Mouse (Mus musculus) forebrain, embryonic 15.5 days (tissue): ENCODE measurements around the gene Ttc7. TPM values are rescaled to one million over a fixed set of nuclear protein-coding genes. Genes with fewer than 3 reads are reported as not detected.
"Not testable (repeated sequence)": the region's sequence is repeated elsewhere in the genome, so short reads cannot be mapped to it uniquely, and the experiment has no call there.

Experiments
- ATAC-seq: fragments of 200-750 bp; cut with Nextera tagmentation; replicated peaks from 2 replicates; pipeline ENCODE4 v1.8.0; 2017; ENCODE audit warnings: mild to moderate bottlenecking, moderate TSS enrichment, moderate library complexity
- H3K27ac ChIP-seq: fragments of 300-500 bp; sonication (generic); replicated peaks from 2 replicates; pipeline ENCODE4 v1.5.1; 2015; ENCODE audit warnings: mild to moderate bottlenecking, inconsistent platforms
- H3K27me3 ChIP-seq: fragments of 300-500 bp; sonication (generic); 2 replicates; pipeline ENCODE4 v1.6.1; 2015; ENCODE audit warnings: inconsistent platforms
- H3K36me3 ChIP-seq: fragments of 300-500 bp; sonication (generic); 2 replicates; pipeline ENCODE4 v1.6.1; 2015; ENCODE audit warnings: mild to moderate bottlenecking, inconsistent platforms
- H3K4me1 ChIP-seq: fragments of 300-500 bp; sonication (generic); 2 replicates; pipeline ENCODE4 v1.6.1; 2015; ENCODE audit warnings: inconsistent platforms
- H3K4me2 ChIP-seq: fragments of 300-500 bp; sonication (generic); replicated peaks from 2 replicates; pipeline ENCODE4 v1.6.1; 2015; ENCODE audit warnings: mild to moderate bottlenecking, inconsistent platforms
- H3K4me3 ChIP-seq: fragments of 300-500 bp; sonication (generic); 2 replicates; pipeline ENCODE4 v1.5.1; 2015; ENCODE audit warnings: mild to moderate bottlenecking, inconsistent platforms
- H3K9ac ChIP-seq: fragments of 300-500 bp; sonication (generic); replicated peaks from 2 replicates; pipeline ENCODE4 v1.6.1; 2015; ENCODE audit warnings: mild to moderate bottlenecking, inconsistent platforms
- H3K9me3 ChIP-seq: fragments of 300-500 bp; sonication (generic); 2 replicates; pipeline ENCODE4 v1.6.1; 2016; ENCODE audit warnings: inconsistent platforms
- WGBS: fragments of 180-500 bp; shearing (Covaris S2); methylation state at CpG from one replicate; pipeline ENCODE4 v1.1.7; 2015; ENCODE audit warnings: mixed read lengths; 5-methylcytosine and 5-hydroxymethylcytosine counted together
- polyA plus RNA-seq: library from polyadenylated mRNA; unstranded; fragments of >200 nt; fragmentation: Nextera tagmentation; extraction: Ambion mirVana; gene quantifications from 2 replicates; pipeline ENCODE4 v1.2.1, GENCODE M21; 2015

Ttc7 gene
- polyA plus RNA-seq, 1 experiment from 2014 or later: 4.8 TPM

DNA sequence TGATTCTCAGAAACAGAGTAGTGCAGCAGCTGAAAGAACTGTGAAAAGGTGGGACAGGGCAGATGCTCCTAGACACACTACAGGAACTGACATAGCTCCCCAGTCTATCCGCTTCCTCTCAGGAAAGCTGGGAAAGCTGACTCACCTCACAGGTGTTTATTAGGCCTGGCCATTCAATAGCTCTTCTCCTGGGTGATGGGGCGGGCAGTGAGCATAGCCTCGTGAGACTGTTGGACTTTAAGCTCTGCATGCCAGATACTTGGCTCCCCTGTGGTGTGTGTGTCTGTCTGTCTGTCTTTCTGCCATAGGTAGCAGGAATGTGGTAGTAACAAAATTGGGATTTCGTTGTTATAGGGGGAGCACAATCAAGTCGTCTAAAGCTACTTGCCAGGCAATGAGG lies 6.7 kb downstream of the Ttc7 start:
- H3K27ac ChIP-seq: no peak overlapping the region
- peaks cover 8% of the 10 kb centered on the region for H3K27me3 ChIP-seq
- no peak for ATAC-seq
- H3K4me1 ChIP-seq: peaks cover 3% of the 10 kb centered on the region
- WGBS: 71% methylated on average over 5 of the region's 5 CpGs
- H3K9me3 ChIP-seq: no peaks in the 10 kb centered on the region
- H3K9ac ChIP-seq: no peak overlapping the region
- no peak overlapping the region for H3K4me3 ChIP-seq
- no peaks in the 10 kb centered on the region for H3K36me3 ChIP-seq
- H3K4me2 ChIP-seq: no peak overlapping the region

DNA sequence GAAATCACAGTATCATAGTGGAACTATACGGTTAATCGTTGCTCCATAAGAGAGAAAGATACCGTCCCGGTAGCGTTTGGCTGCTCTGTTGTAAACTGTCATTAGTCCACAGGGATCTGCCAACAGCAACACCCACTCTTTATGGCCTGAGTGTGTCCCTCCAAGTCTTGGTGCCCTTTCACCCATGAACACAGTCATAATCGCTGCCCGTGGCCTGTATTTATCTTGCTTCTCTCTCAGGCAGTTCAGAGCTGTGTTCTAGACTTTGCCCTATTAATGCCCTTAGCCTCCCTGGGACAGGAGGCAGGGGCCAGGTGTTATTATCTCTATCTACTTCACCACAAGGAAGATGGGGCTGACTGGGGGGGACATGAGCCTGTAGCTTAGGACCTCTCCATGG lies 8.4 kb downstream of the Ttc7 start:
- Histone ChIP-seq H3K36me3 (no peaks in the 10 kb centered on the region), H3K4me1 (peaks cover 3% of the 10 kb centered on the region), H3K27ac (no peak overlapping the region), H3K4me3 (no peak overlapping the region), H3K9me3 (no peaks in the 10 kb centered on the region), H3K9ac (no peak overlapping the region), H3K4me2 (no peak overlapping the region), H3K27me3 (no peaks in the 10 kb centered on the region)
- no peak for ATAC-seq
- WGBS: 95% methylated on average over 7 of the region's 7 CpGs

DNA sequence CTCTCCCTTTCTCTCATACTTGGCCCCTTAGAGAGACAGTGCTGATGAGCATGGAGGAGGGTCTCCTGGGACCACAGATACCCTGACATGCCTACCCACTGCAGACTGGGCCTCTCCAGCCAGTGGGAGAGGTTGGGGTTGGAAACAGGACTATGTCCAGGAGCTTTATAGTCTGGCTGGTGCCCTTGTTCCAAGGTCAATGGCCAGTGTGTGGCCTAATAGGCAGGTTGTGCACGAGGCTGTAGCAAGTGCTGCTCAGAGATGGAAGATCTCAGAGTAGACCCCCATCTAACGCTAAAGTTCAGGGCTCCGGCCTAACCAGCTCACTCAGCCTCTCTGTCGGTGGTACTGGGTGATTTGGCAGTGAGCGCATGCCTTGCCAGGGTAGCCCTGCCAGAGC lies 9.1 kb downstream of the Ttc7 start:
- WGBS: 91% methylated on average over 5 of the region's 5 CpGs
- ATAC-seq: no peak
- H3K36me3 ChIP-seq: no peaks in the 10 kb centered on the region
- H3K4me1 ChIP-seq: peaks cover 3% of the 10 kb centered on the region
- no peaks in the 10 kb centered on the region for H3K27me3 ChIP-seq
- no peak overlapping the region for H3K9ac ChIP-seq
- H3K4me3 ChIP-seq: no peak overlapping the region
- H3K4me2 ChIP-seq: no peak overlapping the region
- no peak overlapping the region for H3K27ac ChIP-seq
- no peaks in the 10 kb centered on the region for H3K9me3 ChIP-seq

DNA sequence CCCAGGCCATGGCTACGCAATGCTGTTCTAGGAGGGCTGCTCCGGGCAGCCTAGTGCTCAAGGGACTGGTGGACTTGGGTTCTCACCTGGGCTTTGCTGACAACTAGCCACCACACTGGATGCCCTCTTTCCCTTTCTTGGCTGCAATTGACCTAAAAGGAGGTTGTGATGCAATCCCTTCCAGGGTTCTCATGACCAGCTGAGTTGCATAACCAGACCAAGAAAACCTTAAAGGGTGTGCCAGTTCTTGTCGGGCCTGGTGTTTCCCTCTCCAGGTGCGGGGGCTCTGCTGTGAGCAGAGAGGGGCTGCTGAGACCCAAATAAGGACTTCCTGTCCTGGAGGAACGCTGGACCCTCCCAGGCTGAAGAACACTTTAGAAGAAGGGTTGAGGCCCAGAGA lies 10.4 kb downstream of the Ttc7 start:
- Histone ChIP-seq H3K9ac (no peak overlapping the region), H3K27me3 (no peaks in the 10 kb centered on the region), H3K36me3 (no peaks in the 10 kb centered on the region), H3K4me1 (peaks cover under 1% of the 10 kb centered on the region), H3K27ac (no peak overlapping the region), H3K4me2 (no peak overlapping the region), H3K9me3 (no peaks in the 10 kb centered on the region), H3K4me3 (no peak overlapping the region)
- ATAC-seq: no peak
- WGBS: 92% methylated on average over 5 of the region's 5 CpGs

DNA sequence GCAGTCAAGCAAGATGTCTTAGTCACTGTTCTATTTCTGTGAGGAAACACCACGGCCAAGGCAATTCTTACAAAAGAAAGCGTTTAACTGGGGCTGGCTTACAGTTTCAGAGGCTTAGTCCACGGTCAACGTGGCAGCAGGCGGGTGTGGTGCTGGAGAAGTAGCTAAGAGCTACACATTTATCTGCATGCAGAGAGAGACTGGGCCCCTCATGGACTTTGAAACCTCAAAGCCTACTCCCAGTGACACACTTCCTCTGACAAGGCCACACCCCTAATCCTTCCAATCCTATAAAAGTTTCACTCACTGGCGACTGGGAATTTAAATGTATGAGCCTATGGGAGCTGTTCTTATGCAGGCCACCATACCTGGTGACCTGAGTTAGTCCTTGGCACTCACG lies 13.1 kb downstream of the Ttc7 start:
- Histone ChIP-seq H3K4me3 (no peak overlapping the region), H3K4me2 (no peak overlapping the region), H3K27ac (no peak overlapping the region), H3K36me3 (no peaks in the 10 kb centered on the region), H3K9ac (no peak overlapping the region), H3K27me3 (no peaks in the 10 kb centered on the region), H3K9me3 (no peaks in the 10 kb centered on the region), H3K4me1 (no peaks in the 10 kb centered on the region)
- WGBS: 83% methylated on average over 7 of the region's 7 CpGs
- no peak for ATAC-seq

DNA sequence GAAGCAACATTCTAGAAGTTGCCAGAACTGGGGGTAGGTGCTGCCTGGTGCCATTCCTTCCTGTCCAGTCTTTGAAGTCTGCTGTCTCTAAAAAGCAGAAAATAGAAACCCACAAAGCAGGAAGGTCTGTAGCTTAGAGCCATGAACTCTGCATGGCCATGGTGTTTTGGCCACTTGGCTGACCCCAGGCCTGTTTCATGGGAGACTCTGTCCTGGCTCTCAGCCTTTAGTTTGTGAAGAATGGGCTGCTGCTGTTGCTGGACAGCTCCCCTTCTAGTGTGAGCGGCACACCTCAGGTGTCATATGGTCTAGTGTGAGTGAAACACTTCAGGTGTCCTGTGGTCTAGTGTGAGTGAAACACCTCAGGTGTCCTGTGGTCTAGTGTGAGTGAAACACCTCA lies 14.0 kb downstream of the Ttc7 start:
- WGBS: 88% methylated on average over 1 of the region's 1 CpGs
- H3K4me1 ChIP-seq, H3K9ac ChIP-seq, H3K4me3 ChIP-seq, ATAC-seq, H3K9me3 ChIP-seq, H3K27ac ChIP-seq, H3K27me3 ChIP-seq, H3K4me2 ChIP-seq, H3K36me3 ChIP-seq: not testable (repeated sequence)

DNA sequence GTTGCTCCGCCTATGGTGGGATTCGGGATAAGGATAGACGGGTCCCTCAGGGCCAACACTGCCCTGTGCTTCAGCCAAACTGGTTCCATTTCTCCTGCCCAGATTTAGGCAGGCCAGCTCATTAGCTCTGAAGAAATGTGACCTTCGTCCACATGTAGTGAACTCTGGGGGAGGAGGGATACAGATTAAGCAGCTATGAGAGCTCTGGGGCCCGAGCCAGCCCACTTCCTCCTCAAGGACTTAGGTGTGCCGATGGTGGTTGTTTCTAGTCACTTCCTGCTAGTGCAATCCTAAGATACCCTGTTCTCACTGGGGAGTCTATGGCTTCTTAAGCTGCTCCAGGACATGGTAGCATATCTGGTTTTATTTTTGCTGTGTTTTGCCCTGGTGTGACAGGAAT lies 16.3 kb downstream of the Ttc7 start:
- no peak for ATAC-seq

DNA sequence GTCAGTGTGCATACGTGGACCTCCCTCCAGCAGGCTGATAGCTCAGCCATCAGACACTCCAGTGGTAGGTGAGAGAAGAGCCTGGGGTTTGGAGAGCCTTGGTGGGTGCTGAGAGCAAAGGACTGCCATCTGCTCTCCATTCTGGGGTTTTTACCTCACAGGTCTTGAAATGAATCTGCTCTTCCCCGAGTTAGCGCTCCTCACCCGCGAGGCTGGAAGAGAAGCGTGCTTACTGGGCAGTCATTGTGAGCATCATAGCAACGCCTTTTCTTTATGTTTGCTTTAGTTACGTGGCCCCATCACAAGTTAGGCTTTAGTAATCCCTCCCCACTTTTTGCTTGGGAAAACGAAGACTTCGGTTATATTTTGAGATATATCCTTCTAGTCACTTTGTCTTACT lies 17.7 kb downstream of the Ttc7 start:
- no peak overlapping the region for H3K4me2 ChIP-seq
- H3K36me3 ChIP-seq: no peaks in the 10 kb centered on the region
- WGBS: 85% methylated on average over 10 of the region's 10 CpGs
- ATAC-seq: no peak
- H3K9ac ChIP-seq: no peak overlapping the region
- H3K4me3 ChIP-seq: no peak overlapping the region
- H3K27me3 ChIP-seq: no peaks in the 10 kb centered on the region
- no peaks in the 10 kb centered on the region for H3K4me1 ChIP-seq
- no peak overlapping the region for H3K27ac ChIP-seq
- H3K9me3 ChIP-seq: no peaks in the 10 kb centered on the region

More for the DNA sequence above, 16.3 kb downstream of the Ttc7 start:
- Histone ChIP-seq H3K9me3 (no peaks in the 10 kb centered on the region), H3K27ac (no peak overlapping the region), H3K4me2 (no peak overlapping the region), H3K27me3 (no peaks in the 10 kb centered on the region), H3K36me3 (no peaks in the 10 kb centered on the region), H3K4me3 (no peak overlapping the region), H3K4me1 (no peaks in the 10 kb centered on the region), H3K9ac (no peak overlapping the region)
- WGBS: 77% methylated on average over 6 of the region's 6 CpGs

DNA sequence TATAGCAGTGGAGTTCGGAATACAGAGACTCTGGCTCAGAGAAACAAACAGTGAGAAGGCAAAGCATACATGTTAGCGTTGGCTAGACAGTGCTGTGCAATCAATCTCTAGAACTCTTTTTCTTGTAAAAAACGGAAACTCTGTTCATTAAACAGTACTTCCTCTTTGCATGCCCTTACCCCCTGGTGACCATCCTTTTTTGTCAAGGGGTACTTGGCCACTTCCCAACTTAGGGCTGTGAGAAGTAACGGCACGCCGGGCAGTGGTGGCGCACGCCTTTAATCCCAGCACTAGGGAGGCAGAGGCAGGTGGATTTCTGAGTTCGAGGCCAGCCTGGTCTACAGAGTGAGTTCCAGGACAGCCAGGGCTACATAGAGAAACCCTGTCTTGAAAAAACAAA lies 18.9 kb downstream of the Ttc7 start:
- WGBS: 82% methylated on average over 9 of the region's 9 CpGs
- H3K9ac ChIP-seq, H3K27ac ChIP-seq, H3K4me2 ChIP-seq, H3K4me1 ChIP-seq, H3K9me3 ChIP-seq, H3K4me3 ChIP-seq, H3K36me3 ChIP-seq, H3K27me3 ChIP-seq, ATAC-seq: not testable (repeated sequence)

DNA sequence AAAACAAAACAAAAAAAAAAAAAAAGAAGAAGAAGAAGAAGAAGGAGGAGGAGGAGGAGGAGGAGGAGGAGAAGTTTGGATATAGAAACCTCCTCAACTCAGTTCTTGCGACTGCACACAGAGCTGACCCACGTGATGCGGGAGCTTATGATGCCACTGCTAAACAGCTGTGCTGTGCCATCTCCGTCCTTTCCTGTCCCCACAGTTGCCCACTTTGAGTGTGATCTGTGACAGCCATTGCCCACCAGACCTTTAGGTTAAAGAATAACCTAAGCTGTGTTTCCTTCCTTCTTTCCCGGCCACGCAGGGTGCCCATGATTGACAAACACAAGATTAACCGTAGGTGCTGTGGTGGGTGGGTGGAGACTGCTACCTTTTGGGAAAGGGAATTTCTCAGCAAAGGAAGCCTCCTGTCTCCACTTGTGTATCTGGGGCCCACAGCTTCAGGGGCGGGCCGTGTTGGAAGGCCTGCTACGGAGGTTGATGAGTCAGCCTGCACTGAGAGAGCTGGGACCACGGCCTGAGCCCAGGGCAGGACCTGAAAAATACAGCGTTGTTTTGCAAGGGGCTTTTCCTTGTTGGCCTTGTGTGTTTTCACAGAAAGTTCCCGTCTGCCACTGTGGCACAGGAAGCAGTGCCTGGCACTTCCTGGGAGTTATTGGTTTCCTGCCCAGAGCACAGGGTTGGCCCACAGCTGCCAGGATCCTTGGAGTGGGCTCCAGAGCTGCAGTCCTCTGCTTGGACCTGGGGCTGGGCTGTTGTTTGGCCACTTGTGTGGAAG lies 19.5 kb downstream of the Ttc7 start:
- Histone ChIP-seq H3K9ac (no peak overlapping the region), H3K36me3 (no peaks in the 10 kb centered on the region), H3K27ac (no peak overlapping the region), H3K27me3 (no peaks in the 10 kb centered on the region), H3K4me1 (no peaks in the 10 kb centered on the region), H3K4me2 (no peak overlapping the region), H3K4me3 (no peak overlapping the region), H3K9me3 (no peaks in the 10 kb centered on the region)
- no peak for ATAC-seq
- 85% methylated on average over 13 of the region's 13 CpGs for WGBS

DNA sequence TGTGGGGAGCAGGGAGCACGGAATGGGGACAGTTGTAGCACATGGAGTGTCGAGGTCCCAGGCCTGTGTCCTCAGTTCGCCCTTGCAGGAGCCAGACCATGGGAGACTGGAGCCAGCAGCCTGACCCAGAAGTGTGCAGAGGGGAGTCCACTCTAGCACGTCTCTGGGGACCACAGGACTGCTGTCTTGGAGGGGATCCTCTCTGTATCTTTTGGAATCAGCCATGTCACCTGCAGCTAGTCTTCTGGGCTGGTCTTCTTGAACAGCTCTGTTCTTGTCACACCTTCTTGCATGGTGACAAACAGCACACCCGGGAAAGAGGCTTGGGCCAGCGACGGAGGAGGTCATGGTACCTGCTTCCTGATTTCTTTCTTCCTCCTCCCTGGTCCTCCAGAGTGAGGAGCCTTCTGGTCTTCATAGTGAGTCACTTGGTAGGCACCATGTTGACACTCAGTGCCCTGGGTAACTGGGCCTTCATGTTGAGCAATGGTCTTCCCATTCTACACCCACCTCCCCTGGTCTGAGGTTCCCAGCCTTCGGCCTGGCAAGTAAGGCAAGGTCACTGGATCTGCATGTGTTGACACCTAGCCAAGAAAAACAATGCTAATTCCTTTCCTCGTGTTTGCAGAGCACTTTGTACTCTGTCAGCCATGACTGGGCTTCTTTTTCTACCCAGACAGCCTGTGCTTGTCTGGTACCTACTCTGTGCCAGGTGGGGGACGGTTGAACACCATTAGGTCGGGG lies 21.6 kb downstream of the Ttc7 start:
- Histone ChIP-seq H3K4me1 (no peaks in the 10 kb centered on the region), H3K9me3 (no peaks in the 10 kb centered on the region), H3K4me3 (no peak overlapping the region), H3K27me3 (no peaks in the 10 kb centered on the region), H3K27ac (no peak overlapping the region), H3K9ac (no peak overlapping the region), H3K4me2 (no peak overlapping the region), H3K36me3 (no peaks in the 10 kb centered on the region)
- ATAC-seq: no peak
- 78% methylated on average over 11 of the region's 11 CpGs for WGBS

DNA sequence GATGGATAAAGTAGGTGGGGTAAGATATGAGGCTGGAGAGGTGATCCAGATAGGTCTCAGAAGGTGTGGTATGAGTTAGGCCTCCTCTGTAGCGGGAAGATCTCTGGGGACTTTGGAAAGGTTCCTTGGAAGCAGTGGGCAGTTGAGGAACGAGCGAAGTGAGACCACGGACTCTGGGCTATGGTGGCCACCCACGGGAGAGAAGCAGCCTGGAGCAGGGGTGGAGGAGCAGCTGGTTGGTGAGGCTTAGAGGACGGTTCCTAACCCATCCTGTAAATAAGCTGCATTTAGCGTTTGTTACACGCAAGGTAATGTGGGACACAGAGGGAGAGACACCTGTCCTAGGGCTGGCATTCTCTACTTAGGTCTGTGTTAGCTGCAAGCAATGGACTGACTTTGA lies 22.4 kb downstream of the Ttc7 start:
- no peak overlapping the region for H3K9ac ChIP-seq
- H3K9me3 ChIP-seq: no peaks in the 10 kb centered on the region
- no peak overlapping the region for H3K27ac ChIP-seq
- H3K4me2 ChIP-seq: no peak overlapping the region
- no peak overlapping the region for H3K4me3 ChIP-seq
- 92% methylated on average over 8 of the region's 8 CpGs for WGBS
- no peaks in the 10 kb centered on the region for H3K36me3 ChIP-seq
- H3K4me1 ChIP-seq: no peaks in the 10 kb centered on the region
- H3K27me3 ChIP-seq: no peaks in the 10 kb centered on the region
- ATAC-seq: no peak

DNA sequence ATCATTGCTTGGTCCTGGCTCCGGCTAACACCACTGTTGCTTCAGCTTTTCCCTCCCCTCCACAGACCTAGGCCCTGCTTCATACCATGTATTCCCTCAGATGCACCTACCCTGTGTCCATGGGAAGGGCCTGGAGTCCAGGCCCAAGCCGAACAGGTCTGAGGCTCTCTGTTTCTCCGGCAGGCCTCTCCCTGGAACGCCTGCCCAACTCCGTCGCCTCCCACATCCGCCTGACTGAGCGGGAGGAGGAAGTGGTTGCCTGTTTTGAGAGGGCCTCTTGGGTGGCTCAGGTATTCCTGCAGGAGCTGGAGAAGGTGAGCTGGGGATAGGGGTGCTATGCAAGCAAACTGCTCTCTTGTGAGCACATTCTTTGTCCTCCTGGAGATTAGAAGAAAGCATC lies 24.1 kb downstream of the Ttc7 start:
- H3K4me2 ChIP-seq: no peak overlapping the region
- no peak overlapping the region for H3K9ac ChIP-seq
- H3K36me3 ChIP-seq: no peaks in the 10 kb centered on the region
- H3K27me3 ChIP-seq: no peaks in the 10 kb centered on the region
- no peak for ATAC-seq
- H3K9me3 ChIP-seq: no peaks in the 10 kb centered on the region
- 82% methylated on average over 8 of the region's 8 CpGs for WGBS
- no peak overlapping the region for H3K4me3 ChIP-seq
- H3K4me1 ChIP-seq: no peaks in the 10 kb centered on the region
- H3K27ac ChIP-seq: no peak overlapping the region
